Mouse (Mus musculus): Measurements from ENCODE around the gene Tnip3.

Gene Tnip3

DNA sequence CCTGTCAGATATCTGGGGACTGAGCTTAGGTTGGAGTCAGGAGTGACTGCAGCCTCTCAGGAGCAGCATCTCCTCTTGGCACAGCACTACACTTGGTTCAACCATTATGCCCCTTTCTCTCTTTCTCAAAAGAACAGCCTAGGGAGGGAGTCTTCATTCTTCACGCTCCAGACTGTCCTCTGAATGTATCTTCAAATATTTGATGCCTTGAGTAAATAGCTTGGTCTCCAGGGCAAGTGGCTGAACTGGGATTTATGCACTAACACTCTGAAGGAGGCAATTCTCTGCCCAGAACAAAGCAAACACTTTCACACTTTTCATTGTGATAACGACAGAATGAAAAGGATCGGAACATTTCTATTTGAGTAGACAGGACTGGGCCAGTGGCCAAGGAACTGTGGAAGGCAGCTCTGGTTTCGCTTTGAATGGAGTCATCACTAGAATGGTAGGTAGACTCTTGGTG is 59.8 kb downstream of the Tnip3 start:
- no peak for DNase-seq (ENCODE audit: low spot score)

DNA sequence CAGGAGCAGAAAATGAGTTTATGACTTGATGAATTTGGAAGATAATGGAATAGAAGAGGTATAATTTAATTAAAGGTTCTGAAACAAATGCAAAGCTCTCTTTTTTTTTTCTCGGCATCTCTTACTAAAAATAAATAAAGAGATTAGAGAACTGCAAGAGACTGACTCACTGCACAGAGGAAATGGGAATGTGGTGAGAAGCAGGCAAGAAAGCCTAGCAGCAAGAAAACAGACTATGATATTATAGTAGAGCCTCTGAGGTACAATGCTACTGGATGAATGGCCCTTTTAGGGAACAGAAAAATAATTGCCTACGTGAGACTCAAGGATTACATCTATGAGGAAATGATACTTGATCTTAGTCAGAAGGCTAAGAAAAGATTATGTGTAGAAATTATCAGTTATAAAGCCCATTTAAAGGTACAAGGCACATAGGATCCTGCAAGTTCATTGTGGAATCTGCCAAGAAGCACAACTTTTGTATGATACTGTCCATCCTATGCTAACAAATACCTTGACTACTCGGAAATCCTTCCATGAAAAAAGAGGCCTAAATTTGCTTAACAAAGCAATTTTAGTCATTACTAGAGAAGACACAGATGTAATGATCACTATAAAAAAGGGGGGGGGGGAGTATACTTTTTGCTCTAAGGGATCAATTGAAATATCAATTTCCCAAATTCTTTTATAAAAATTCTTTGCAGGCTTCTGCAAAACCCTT is 60.4 kb downstream of the Tnip3 start:
- DNase-seq (ENCODE audit: low spot score) = no peak

DNA sequence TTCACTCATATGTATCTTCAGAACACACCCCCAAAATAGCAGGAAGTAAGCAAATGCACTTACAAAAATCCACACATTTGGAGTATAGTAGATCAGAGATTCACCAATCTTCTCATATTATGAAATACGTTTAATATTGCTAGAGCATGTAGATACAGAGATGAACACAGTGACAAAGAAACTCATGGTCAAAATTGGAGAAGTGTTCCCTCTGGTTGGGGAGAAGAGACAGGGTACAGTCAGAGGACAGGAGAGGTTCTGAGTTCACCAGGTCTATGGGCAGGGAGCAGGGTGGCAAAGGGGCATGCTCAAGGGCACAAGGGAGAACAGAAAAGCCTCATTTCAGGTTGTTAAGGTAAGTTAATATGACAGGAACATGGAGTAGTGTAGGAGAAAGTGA is 63.7 kb downstream of the Tnip3 start:
- DNase-seq (ENCODE audit: low spot score) = no peak

DNA sequence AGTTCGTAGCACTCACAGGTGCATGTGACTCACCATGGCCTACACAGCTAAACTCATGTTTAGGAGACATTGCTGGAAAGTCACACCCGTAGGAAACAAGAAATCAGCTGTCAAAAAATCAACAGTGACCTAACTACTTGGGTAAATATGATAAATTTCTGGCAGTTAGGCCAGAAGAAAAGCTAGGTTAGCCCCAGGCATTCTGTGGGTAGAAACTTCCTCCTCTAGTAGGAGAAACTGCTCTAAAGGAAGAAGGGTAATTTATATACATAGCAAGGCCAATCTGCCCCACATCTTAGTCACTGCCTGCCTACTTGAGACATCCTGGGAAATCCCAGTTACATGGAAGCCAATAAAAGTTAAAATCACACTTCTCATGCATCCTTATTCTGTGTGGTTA is 64.9 kb downstream of the Tnip3 start:
- no peak for DNase-seq (ENCODE audit: low spot score)

DNA sequence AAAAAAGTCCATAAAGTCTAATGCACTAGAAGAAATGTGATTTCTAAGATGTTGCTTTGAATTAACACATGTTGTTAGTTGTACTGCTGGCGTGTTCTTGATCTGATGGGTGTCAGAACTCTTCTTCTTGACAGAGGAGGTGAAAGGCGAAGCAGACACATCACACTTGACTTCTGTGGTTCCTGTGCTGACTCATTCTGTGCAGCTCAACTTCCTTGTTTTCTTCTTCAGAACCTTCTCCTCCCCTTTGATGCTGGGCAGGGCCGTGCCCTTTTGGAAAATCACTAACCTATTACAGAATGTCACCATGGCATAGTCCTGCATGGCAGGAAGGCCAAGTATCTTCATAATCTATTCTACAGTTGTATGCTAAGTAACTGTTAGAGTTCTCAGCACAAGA is 69.1 kb downstream of the Tnip3 start:
- no peak for DNase-seq (ENCODE audit: low spot score)

DNA sequence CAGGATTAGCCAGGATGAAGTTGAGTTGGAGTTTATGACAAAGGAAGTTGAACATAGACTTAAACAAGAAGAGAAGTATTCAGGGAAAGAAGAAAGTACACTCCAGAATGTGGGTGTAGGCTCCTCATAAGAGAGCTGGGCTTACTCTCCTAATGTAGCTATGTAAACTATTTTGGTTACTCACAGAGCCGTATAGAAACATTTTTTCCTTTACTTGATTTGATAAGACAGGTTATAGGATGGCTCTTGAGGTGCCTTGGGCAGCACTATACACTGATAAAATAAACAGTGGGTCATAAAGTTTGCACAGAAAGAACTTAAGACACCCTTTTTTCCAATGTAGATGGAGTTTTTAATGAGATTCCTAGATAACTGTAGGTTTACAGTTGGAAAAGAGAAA is 70.3 kb downstream of the Tnip3 start:
- DNase-seq (ENCODE audit: low spot score) = no peak

DNA sequence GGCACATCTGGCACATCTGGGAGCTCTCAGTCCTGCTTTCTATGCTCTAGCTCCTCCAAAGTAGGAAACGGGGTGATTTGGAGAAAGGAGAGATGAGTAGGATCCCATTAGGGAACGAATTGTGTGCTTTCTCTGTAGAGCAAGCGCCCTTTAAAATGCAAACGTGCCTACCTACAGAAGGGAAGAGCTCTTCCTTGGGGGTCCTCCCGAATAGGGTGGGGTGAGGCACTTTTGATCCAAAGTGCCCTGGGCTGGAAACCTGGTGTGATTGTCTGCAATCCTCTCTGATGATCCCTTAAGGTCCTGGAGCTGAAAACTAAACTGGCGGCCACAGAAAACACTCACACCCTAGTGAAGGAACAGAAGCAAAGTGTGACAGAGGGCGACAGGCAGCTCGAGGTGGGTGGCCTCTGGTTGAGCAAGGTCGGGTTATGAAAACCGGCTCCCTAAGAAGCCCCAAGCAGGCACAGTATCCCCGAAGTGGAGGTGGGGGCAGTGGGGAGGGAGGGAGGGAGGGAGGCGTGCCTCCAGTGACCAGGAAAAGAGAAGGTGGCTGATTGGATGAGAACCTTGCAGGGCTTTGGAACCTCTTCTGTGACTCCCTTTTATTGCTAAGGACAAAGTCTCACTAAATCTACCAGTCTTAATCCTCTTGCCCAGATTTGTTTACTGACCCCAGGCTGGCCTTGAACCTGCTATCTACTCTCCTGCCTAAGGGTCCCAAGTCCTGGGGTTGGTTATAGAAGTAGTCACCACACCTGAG is 72.1 kb downstream of the Tnip3 start:
- no peak for DNase-seq (ENCODE audit: low spot score)

DNA sequence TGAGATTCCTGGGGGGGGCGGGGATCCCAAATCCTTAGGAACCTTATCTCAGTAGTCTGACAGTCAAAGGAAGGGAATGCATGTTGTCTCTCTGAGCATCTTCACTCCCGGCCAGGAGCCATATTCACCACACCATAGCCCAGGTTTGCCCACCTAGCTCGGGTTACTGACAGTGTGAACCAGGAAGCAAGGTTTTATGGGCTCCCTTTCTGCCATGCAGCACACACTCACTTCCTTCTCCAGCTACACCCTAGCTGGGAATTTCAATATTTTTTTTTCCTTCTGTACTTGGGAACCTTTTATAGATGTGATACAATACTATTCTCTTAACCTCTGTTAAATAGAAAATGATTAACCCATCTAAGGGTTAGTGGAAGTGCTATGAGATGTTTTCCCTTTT is 73.4 kb downstream of the Tnip3 start:
- DNase-seq (ENCODE audit: low spot score) = no peak

DNA sequence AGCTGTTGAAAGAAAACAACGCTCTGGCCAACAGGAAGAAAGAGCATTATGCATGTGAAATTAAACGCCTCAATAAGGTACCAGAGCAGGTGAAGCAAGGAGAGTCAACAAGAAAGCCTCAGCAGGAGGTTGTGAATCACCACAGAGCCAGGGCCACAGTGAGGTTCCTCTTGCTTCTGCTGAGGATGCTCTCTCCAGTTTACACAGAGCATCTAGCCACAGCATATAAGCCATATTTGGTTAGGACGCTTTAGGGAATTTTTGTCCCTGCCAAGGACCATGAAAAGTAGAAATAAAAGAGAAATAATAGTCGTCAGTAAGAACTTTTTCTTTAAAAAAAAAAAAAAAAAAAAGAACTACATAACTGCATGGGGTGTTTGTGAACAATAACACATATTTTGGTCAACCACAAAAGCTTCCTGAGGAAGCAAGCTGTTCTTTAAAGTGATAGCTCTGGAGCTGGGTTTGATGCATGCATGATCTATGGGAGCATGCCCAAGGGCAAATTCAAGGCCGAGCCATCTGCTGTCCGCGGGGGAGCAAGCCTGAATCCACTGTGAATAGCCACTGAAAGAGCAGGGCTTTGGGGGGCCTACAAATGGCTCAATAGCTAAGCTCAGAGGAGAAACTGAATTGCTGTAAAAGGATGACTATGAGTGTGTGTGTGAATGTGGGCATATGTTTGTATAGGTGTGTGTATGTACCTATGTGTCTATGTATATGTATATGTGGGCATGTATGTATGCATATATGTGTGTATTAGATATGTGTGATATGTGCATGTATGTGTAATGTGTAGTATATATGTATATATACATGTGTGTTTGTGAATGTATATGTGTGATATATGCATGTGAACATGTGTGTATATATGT is 75.0 kb downstream of the Tnip3 start:
- DNase-seq (ENCODE audit: low spot score) = no peak

DNA sequence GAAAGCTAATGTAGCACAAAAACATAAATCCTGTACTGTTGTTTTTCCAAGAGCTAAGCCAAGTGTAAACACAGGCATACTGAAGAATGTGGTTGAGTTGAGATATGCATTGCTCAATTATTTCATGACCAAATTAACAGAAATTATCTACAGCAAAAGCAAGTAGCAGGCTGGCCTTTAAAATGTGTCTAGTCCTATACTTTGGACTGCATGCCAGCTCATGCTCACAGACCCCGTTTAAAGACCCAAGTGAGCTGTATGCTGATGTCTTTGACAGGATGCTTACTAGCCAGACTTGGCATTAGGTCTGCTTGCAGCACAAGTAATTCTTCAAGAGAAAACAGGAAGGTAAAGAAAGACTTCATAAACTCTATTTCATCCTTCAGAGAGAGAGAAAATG is 75.8 kb downstream of the Tnip3 start:
- DNase-seq (ENCODE audit: low spot score) = no peak

DNA sequence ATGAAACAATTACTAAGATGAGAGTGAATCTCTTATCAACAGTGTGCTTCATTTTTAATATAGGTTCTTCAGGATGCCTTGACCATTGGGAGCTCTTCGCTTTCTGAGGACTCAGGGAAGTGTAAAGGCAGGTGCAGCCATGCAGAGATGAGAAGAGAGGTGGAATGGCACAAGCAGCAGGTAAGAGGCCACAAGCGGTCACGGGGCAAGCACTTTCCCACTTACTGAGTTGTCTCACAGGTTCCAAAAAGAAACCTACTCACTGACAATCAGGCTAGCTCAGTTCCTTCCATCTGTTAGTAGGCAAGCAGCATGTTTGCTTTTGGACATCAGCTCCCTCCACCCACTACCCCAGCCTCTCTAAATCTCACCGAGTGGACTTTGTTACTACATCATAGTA is 80.7 kb downstream of the Tnip3 start:
- DNase-seq (ENCODE audit: low spot score) = no peak

DNA sequence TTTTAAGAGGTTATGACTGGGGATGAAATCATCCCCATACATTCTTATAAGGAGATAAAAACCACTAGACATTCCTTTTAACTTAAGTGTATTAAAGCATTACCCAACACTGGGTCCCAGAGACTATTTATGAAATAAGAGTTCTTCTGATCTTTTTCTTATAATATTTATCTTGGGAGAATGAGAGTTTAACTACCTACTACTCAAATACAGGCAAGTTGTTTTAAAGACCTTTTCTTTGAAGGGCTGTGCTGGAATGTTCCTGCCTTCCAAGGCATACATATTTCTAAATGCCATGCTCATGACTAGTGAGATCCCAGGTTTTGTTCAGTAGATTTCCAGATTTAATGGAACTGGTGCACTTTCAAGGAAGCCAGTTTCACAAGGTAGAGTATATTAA is 81.8 kb downstream of the Tnip3 start:
- DNase-seq (ENCODE audit: low spot score) = no peak

DNA sequence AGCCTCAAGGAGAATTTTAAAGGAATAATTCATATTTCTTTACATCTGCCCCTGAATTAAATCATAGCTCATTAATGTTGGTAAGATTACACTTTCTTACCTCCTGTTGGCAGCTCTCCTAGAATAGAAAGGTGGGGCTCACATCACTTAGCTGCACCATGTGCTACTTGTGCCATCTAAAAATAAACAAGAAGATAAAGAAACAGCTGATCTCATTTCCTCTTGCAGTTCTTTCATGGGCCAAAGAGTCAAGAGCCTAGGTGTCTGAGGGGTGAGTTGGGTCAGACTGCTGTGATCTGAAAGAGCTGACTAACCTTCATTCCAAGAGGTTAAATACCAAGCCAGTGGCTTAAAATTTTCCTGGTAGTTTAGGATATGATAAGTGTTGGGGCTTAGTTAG is 86.7 kb downstream of the Tnip3 start:
- no peak for DNase-seq (ENCODE audit: low spot score)

DNA sequence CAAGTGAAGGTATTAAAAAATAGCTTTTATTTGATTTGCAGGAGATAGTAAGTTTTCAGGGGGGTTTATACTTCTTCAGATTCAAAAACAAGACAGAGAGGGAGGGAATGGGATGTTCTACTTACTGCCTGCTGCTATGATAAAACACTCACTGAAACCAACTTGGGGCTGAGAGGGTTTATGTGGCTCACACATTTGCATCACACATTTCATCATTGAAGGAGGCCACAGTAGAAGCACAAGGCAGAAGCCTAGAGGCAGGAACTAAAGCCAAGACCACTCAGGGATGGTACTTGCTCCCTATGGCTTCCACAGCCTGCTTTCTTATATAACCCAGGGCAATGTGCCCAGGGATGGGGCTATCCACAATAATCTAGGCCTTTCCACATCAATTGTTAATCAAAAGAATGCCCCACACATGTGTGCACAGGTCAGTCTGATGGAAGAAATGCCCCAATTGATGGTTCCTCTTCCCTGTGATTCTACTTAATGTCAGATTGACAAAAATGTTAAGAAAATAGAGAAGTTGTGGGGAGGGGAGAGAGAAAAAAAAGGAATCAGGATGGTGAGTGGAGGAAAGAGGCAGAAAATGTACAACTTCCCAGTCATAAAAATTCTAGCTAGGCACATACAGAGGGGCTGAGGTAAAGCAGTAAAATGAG is 88.9 kb downstream of the Tnip3 start:
- no peak for DNase-seq (ENCODE audit: low spot score)

DNA sequence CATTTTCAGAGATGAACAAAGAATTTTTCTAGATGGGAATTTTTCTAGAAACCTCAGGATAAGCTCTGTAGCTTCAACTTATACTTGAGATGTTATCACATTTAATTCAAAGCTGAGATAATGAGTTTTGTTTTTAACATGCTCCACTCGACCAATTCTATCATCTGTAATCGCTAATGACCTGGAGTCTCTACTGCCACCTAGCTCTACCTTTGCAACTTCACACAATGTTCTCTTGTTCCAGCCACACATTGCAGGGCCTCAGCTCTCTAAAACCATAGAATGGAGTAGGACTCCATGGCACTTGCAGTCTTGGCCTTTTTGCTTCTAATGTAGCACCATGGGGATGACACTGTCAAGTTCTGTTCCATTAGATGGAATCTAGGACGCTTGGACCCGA is 90.5 kb downstream of the Tnip3 start:
- DNase-seq (ENCODE audit: low spot score) = no peak

DNA sequence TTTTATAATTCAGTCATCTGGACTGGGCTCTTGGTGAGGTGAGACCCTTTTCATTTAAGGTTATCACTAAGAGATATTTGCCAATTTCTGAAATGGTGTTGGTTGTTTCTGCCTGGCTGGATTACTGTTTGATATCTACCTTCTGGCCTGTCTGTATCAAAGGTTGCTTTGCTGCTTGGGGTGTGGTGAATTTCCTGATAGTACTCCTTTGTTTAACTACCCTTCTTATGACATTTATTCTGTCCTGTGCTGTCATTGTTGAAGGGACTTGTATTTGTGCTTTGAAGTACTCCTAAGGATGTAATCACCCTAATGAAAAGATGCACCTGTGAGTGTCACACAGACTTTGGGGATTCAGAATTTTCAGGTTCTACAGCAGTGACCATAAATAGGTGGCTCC is 96.1 kb downstream of the Tnip3 start:
- DNase-seq (ENCODE audit: low spot score) = no peak

DNA sequence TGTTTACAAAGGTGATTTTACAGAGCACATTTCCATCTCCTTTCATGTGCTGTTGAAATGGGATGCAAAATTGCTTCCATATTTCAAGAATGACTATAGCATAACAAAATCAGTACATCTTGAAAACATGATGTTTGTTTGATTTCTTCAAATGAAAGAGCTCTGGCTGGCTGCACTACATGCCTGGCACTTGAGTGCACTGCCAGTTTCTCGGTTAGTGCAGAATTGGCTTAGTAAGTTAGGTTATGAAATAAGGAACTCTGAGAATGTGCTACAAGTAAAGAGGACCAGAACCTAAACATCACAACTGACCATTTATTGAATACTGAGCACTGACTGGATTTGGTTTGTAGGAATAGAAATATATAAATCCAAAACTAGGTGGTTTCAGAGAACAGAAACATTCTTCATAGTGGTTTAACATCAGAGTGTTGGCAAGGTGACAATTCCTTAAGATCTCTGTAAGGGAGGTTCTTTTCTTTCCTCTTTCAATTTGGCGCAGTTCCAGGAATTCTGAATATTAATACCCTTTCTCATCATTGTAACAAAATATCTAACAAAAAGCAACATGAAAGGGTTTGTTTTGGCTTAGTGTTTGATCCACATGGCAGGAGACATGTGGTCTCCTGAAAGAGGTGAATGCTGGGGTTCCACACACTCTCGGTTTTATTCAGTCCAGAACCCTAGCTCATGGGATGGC is 98.1 kb downstream of the Tnip3 start:
- DNase-seq (ENCODE audit: low spot score) = no peak

DNA sequence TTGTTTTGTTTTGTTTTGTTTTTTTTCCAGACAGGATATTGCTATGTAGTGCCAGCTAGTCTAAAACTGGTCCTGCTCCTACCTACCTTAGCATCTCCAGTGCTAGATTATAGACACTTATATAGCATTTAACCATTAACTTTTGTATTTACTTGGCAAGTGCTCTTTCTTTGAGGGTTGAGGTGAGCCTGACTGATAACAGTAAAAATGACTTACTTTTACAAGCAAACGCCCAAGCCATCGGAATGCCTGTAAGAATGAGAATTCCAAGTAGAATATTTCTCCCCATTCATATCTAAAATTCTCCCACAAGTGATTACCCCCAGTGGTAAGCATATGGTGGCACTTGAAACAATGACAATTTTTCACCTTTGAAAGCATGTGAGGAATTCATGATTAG is 105.5 kb downstream of the Tnip3 start:
- no peak for DNase-seq (ENCODE audit: low spot score)

DNA sequence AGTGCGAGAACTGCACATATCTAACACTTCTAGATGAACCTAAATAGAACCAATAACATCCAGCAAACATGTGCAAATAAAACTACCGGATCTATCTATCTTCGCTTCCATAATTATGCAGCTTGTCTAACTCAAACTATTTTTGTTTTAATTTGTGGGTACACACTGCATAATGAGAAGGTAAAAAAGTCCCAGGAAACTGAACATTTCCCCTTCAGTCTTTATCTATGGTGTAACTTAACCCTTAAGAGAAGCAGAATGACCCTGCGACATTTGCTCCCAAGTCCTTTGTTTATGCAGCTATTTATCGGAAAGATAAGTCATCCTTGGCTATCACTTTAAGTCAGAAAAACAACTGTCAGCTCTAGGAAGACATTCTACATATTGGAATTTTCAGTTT is 107.1 kb downstream of the Tnip3 start:
- no peak for DNase-seq (ENCODE audit: low spot score)

DNA sequence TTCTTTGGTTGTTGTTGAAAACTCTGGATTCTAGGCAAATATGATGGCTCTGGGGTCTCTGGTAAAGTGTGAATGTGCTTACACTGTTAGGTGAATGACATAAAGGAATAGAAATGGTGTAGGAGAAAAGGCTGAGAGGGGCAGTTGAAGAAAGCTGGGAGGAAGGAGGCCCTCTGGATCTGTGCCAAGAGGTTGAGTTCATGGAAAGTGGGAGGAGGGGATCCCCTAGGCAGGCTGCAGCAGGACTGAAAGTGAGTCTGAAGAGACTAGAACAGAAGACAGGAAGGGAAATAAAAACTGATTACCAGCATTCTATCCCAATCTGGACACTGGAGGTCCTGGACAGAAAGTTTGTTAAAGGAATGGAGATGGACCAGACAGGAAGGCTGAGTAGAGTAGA is 117.3 kb downstream of the Tnip3 start:
- no peak for DNase-seq (ENCODE audit: low spot score)

DNA sequence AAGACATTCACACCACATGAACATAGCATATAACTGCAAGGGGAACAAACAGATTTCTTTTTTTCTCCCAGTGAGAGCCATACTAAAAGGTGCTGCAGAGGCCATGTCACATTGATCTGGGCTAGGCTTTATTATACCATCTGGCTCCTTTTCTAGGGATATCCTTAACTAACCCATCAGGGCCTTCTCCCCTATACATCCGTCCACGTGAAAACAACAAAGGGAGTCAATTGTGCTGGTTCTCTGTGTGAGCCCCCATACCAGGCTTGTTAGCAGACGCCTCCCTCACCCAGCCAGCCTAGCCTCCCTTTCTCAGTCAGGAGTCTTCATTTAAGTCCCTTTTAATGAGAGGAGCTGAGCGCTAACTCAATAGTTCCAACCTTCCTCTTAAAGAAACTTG is 119.0 kb downstream of the Tnip3 start:
- DNase-seq (ENCODE audit: low spot score) = no peak

DNA sequence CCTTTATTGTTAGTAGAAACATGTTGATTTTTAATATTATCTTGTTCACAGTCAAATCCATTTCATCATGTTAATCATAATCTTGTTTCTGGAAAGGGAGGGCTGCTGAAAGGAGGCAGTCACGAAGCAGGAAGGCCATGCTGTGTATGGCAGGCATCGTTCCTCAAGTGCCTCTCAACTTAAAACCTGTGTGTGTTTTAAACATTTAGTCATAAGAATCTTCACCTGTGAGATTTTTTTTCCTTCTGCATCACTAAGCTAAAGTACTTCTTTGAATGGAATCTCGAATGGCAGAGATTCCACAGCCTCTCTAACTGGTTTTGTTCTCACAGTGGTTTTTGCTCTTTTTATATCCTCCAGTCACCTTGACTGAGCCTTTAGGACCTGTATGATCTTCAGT is 121.3 kb downstream of the Tnip3 start:
- no peak for DNase-seq (ENCODE audit: low spot score)

All from MN1 (cell line).